Mouse (Mus musculus): ENCODE measurements at regions not wholly inside any gene's neighbourhood (a gene's known extent, or its start where the extent isn't known, plus 50 kb on each side); places are given as distances from the start of the nearest gene placed in this dataset.

GRCm38 (mm10) chr8:34440771-34441170, 329.2 kb upstream of the Gm10131 start:
- WGBS, result 64% methylated on average over 4 of the region's 4 CpGs
- no peak for DNase-seq (ENCODE audit: low read depth, low spot score)

- 34% methylated on average over 2 of the region's 2 CpGs for WGBS
- DNase-seq (ENCODE audit: low read depth, low spot score), result no peak
These were observed 327.2 kb upstream of the Gm10131 start for GRCm38 (mm10) chr8:34438771-34439170.

GRCm38 (mm10) chr8:34431985-34432384, 320.4 kb upstream of the Gm10131 start:
- no peak for DNase-seq (ENCODE audit: low read depth, low spot score)
- 93% methylated on average over 7 of the region's 7 CpGs for WGBS

GRCm38 (mm10) chr8:34429231-34429630, 317.7 kb upstream of the Gm10131 start:
- no peak for DNase-seq (ENCODE audit: low read depth, low spot score)
- 58% methylated on average over 3 of the region's 3 CpGs for WGBS

- WGBS, result 85% methylated on average over 3 of the region's 3 CpGs
- DNase-seq (ENCODE audit: low read depth, low spot score), result no peak
These were observed 290.0 kb upstream of the Gm10131 start for GRCm38 (mm10) chr8:34401571-34401970.

GRCm38 (mm10) chr8:34398914-34399813, 287.6 kb upstream of the Gm10131 start:
- DNase-seq (ENCODE audit: low read depth, low spot score), result no peak
- 71% methylated on average over 14 of the region's 14 CpGs for WGBS

GRCm38 (mm10) chr8:34397583-34398411, 286.3 kb upstream of the Gm10131 start:
- no peak for DNase-seq (ENCODE audit: low read depth, low spot score)
- 56% methylated on average over 23 of the region's 23 CpGs for WGBS

GRCm38 (mm10) chr8:34397225-34397582, 285.7 kb upstream of the Gm10131 start:
- WGBS, result 63% methylated on average over 4 of the region's 4 CpGs
- no peak for DNase-seq (ENCODE audit: low read depth, low spot score)

GRCm38 (mm10) chr8:34392981-34393828, 281.7 kb upstream of the Gm10131 start:
- no peak for DNase-seq (ENCODE audit: low read depth, low spot score)
- WGBS, result 85% methylated on average over 15 of the region's 15 CpGs

GRCm38 (mm10) chr8:34392208-34392980, 280.9 kb upstream of the Gm10131 start:
- DNase-seq (ENCODE audit: low read depth, low spot score), result no peak
- WGBS, result 67% methylated on average over 14 of the region's 14 CpGs

- 86% methylated on average over 10 of the region's 10 CpGs for WGBS
- DNase-seq (ENCODE audit: low read depth, low spot score), result no peak
These were observed 274.4 kb upstream of the Gm10131 start for GRCm38 (mm10) chr8:34385806-34386439.

- no peak for DNase-seq (ENCODE audit: low read depth, low spot score)
- WGBS, result 81% methylated on average over 19 of the region's 19 CpGs
These were observed 269.1 kb upstream of the Gm10131 start for GRCm38 (mm10) chr8:34380615-34381014.

GRCm38 (mm10) chr8:34377154-34377553, 265.6 kb upstream of the Gm10131 start:
- DNase-seq (ENCODE audit: low read depth, low spot score), result no peak
- 58% methylated on average over 3 of the region's 3 CpGs for WGBS

- WGBS, result 93% methylated on average over 9 of the region's 9 CpGs
- no peak for DNase-seq (ENCODE audit: low read depth, low spot score)
These were observed 262.7 kb upstream of the Gm10131 start for GRCm38 (mm10) chr8:34374242-34374641.

GRCm38 (mm10) chr8:34372666-34372980, 261.1 kb upstream of the Gm10131 start:
- WGBS, result 66% methylated on average over 6 of the region's 6 CpGs
- DNase-seq (ENCODE audit: low read depth, low spot score), result no peak

- DNase-seq (ENCODE audit: low read depth, low spot score), result no peak
- WGBS, result 89% methylated on average over 17 of the region's 17 CpGs
These were observed 260.6 kb upstream of the Gm10131 start for GRCm38 (mm10) chr8:34371973-34372665.

GRCm38 (mm10) chr8:34371391-34371790, 259.9 kb upstream of the Gm10131 start:
- WGBS, result 56% methylated on average over 5 of the region's 5 CpGs
- no peak for DNase-seq (ENCODE audit: low read depth, low spot score)

- DNase-seq (ENCODE audit: low read depth, low spot score), result no peak
- WGBS, result 71% methylated on average over 2 of the region's 2 CpGs
These were observed 257.0 kb upstream of the Gm10131 start for GRCm38 (mm10) chr8:34368556-34368955.

Data from large intestine, adult 2 months (tissue).